ENCODE assay signal across 13 mouse cellular contexts in genomic region chr2:125801038-125801437, GRCm38 (mm10). TPM values are rescaled to one million over a fixed set of nuclear protein-coding genes. Genes with fewer than 3 reads are reported as not detected.
DNase-seq lines count a peak whose midpoint lies in the region; TF ChIP-seq lines count a peak whose summit lies in the region.
"Had no signal": no experiment of that assay in that cellular context is flagged by ENCODE, and none has a peak within 500 bp of the region (broad histone marks: within the 10 kb centered on the region; RNA-seq: fewer than 3 reads in every experiment).

No protein-coding gene starts in this region.

- TF ChIP-seq EP300 in heart, adult 2 months (IDR thresholded peaks at IDR 0.05; ENCODE audit: insufficient read depth, low read depth, low read length): no peak

- no peak for TF ChIP-seq POLR2A in heart, adult 2 months (IDR thresholded peaks at IDR 0.05; ENCODE audit: insufficient read depth, low read depth, low read length)

- 42% methylated on average over 8 of the region's 8 CpGs for WGBS in heart, adult 2 months

- no peaks in the 10 kb centered on the region for H3K27me3 ChIP-seq in heart, adult 2 months (ENCODE audit: control insufficient read depth, insufficient read depth, low read length)
- H3K27me3 ChIP-seq: embryonic facial prominence, embryonic 15.5 days had no signal

- TF ChIP-seq CTCF in heart, adult 2 months (IDR thresholded peaks at IDR 0.05): no peak

- intact Hi-C loops in heart, adult 2 months (cut with DNase I): no loop called here
- intact Hi-C loops in heart, postnatal 25 days (cut with DNase I): no loop called here
- intact Hi-C loops in heart, postnatal 14 days (cut with DNase I): no loop called here

- H3K4me3 ChIP-seq in heart, adult 2 months: no peak overlapping the region
- H3K4me3 ChIP-seq: embryonic facial prominence, embryonic 15.5 days; hindbrain, embryonic 10.5 days had no signal

- no peak overlapping the region for H3K9ac ChIP-seq in heart, adult 2 months (ENCODE audit: low read depth, low read length)
- H3K9ac ChIP-seq: embryonic facial prominence, embryonic 15.5 days had no signal

- no peaks in the 10 kb centered on the region for H3K36me3 ChIP-seq in heart, adult 2 months (ENCODE audit: control insufficient read depth, insufficient read depth, low read length)
- H3K36me3 ChIP-seq: embryonic facial prominence, embryonic 15.5 days; hindbrain, embryonic 10.5 days had no signal

- no peaks in the 10 kb centered on the region for H3K79me2 ChIP-seq in heart, adult 2 months (replicated peaks; ENCODE audit: control insufficient read depth, insufficient read depth, low read length)

- H3K27ac ChIP-seq in heart, adult 2 months: peak overlapping the region; percentile 12; the same call in 1 of the 2 replicates
- H3K27ac ChIP-seq: embryonic facial prominence, embryonic 15.5 days; hindbrain, embryonic 10.5 days had no signal

- no peaks in the 10 kb centered on the region for H3K4me1 ChIP-seq in heart, adult 2 months (ENCODE audit: control insufficient read depth, insufficient read depth, low read length)

- no peak for DNase-seq in heart, adult 2 months
- DNase-seq in heart, postnatal 25 days (ENCODE audit: low spot score): no peak
- peak; percentile 54 for DNase-seq in brain, adult 2 months (ENCODE audit: low read depth, low spot score)
- peak; percentile 6 to 21 for DNase-seq in heart, postnatal 14 days
- DNase-seq in lung, postnatal 14 days: peak; percentile 44
- DNase-seq in adrenal gland, adult (ENCODE audit: inconsistent age in 2 of 2, low spot score in 1 of 2): no peak
- no peak for DNase-seq in gastrocnemius, postnatal 4 days (ENCODE audit: low spot score in 2 of 2)
- DNase-seq in kidney, postnatal 14 days: no peak
- DNase-seq: B cell, adult 2 months; kidney, adult 8-10 months; thymus, postnatal 4 days had no signal

RNA-seq across cellular contexts. Expression of gene Secisbp2l, which starts 18.4 kb away (rescaled TPM):
- total RNA-seq in heart, adult 2 months (2021): 10 to 100 TPM; 23.1 to 28.9 TPM
- 6.9 and 10.6 TPM in 2 replicates for polyA plus RNA-seq in heart, adult 2 months (2012; rRNA removed)
- total RNA-seq in heart, postnatal 25 days (2021): 10 to 100 TPM; 26.3 to 28.6 TPM
- total RNA-seq in heart, postnatal 14 days (2021): 10 to 100 TPM; 30.3 to 32.8 TPM
- total RNA-seq in gastrocnemius, postnatal 4 days (2021): 10 to 100 TPM; 42.5 to 50.8 TPM

RNA-seq across cellular contexts. Expression of gene Galk2, which starts 57.9 kb away (rescaled TPM):
- 10 to 100 TPM; 10.1 TPM for total RNA-seq in heart, adult 2 months (2021)
- 8.9 and 10.6 TPM in 2 replicates for polyA plus RNA-seq in heart, adult 2 months (2012; rRNA removed)
- 10 to 100 TPM; 10.1 to 10.9 TPM for total RNA-seq in heart, postnatal 25 days (2021)
- 10 to 100 TPM; 12.0 to 14.0 TPM for total RNA-seq in heart, postnatal 14 days (2021)
- 10 to 100 TPM; 15.9 to 16.7 TPM for total RNA-seq in gastrocnemius, postnatal 4 days (2021)

RNA-seq across cellular contexts. Expression of gene Cops2, which starts 57.9 kb away (rescaled TPM):
- total RNA-seq in heart, adult 2 months (2021): 10 to 100 TPM; 83.9 to 85.4 TPM
- 10.3 and 29.0 TPM in 2 replicates for polyA plus RNA-seq in heart, adult 2 months (2012; rRNA removed)
- total RNA-seq in heart, postnatal 25 days (2021): 10 to 100 TPM; 86.9 to 87.0 TPM
- 10 to 100 TPM; 74.7 to 90.3 TPM for total RNA-seq in heart, postnatal 14 days (2021)
- 100 to 1,000 TPM; 109 to 117 TPM for total RNA-seq in gastrocnemius, postnatal 4 days (2021)

Comparison
In these comparisons a context has a peak if more than half of its experiments do, and no peak if none do; other contexts are left out.
1. DNase-seq: peak in brain, adult 2 months (single experiment), heart, postnatal 14 days (2 of 2) and lung, postnatal 14 days (single experiment); none in heart, adult 2 months (0 of 2), heart, postnatal 25 days (single experiment), adrenal gland, adult (0 of 2), gastrocnemius, postnatal 4 days (0 of 2) and kidney, postnatal 14 days (single experiment).